Mouse (Mus musculus): ENCODE data around the gene Cmtm4. TPM values are rescaled to one million over a fixed set of nuclear protein-coding genes. Genes with fewer than 3 reads are reported as not detected.

Cmtm4 gene
- polyA plus RNA-seq, 1 experiment, result 25.6 TPM

GRCm38 (mm10) chr8:104340233-104341105 lies 55.1 kb downstream of the Cmtm4 start:
- Histone ChIP-seq H3K4me3 (ENCODE audit: low read depth, low read length) (peak overlapping the region; percentile 69), H3K36me3 (ENCODE audit: control insufficient read depth, insufficient read depth, low read length) (no peaks in the 10 kb centered on the region), H3K27me3 (ENCODE audit: control insufficient read depth, insufficient read depth, low read length) (no peaks in the 10 kb centered on the region; the same call in 1 of the 2 replicates), H3K27ac (ENCODE audit: insufficient read depth, low read depth, low read length) (peak overlapping the region; percentile 63), H3K4me1 (ENCODE audit: control insufficient read depth, insufficient read depth, insufficient read length, low read length) (peaks cover 4% of the 10 kb centered on the region; the same call in 1 of the 2 replicates)
- peak; percentile 47; the same call in 1 of the 2 replicates for TF ChIP-seq CTCF (IDR thresholded peaks at IDR 0.05; ENCODE audit: extremely low read depth, insufficient read length, insufficient replicate concordance, low read depth, low read length)
- TF ChIP-seq POLR2A (IDR thresholded peaks at IDR 0.05; ENCODE audit: low read depth, low read length), result peak; percentile 45; the same call in 1 of the 2 replicates
- under 1% methylated on average over 53 of the region's 54 CpGs for WGBS

DNA sequence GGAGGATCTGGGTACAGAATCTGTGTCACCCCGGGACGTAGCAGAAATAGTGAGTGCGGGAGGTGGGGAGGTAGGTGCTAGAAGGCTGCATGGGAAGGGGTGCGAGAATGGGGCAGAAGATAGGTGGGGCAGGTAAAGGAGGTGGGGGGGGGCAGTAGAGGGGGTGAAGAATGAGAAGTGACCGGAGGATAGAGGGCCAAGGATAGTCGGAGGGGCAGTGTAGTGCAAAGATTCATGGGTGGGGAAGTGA lies 55.7 kb downstream of the Cmtm4 start:
- TF ChIP-seq POLR2A (IDR thresholded peaks at IDR 0.05; ENCODE audit: low read depth, low read length) (no peak), CTCF (IDR thresholded peaks at IDR 0.05; ENCODE audit: extremely low read depth, insufficient read length, insufficient replicate concordance, low read depth, low read length) (no peak)
- Histone ChIP-seq H3K4me3 (ENCODE audit: low read depth, low read length) (peak overlapping the region; percentile 69), H3K27ac (ENCODE audit: insufficient read depth, low read depth, low read length) (no peak overlapping the region), H3K36me3 (ENCODE audit: control insufficient read depth, insufficient read depth, low read length) (no peaks in the 10 kb centered on the region), H3K27me3 (ENCODE audit: control insufficient read depth, insufficient read depth, low read length) (no peaks in the 10 kb centered on the region; the same call in 1 of the 2 replicates), H3K4me1 (ENCODE audit: control insufficient read depth, insufficient read depth, insufficient read length, low read length) (peaks cover 4% of the 10 kb centered on the region; the same call in 1 of the 2 replicates)
- 7% methylated on average over 6 of the region's 6 CpGs for WGBS

DNA sequence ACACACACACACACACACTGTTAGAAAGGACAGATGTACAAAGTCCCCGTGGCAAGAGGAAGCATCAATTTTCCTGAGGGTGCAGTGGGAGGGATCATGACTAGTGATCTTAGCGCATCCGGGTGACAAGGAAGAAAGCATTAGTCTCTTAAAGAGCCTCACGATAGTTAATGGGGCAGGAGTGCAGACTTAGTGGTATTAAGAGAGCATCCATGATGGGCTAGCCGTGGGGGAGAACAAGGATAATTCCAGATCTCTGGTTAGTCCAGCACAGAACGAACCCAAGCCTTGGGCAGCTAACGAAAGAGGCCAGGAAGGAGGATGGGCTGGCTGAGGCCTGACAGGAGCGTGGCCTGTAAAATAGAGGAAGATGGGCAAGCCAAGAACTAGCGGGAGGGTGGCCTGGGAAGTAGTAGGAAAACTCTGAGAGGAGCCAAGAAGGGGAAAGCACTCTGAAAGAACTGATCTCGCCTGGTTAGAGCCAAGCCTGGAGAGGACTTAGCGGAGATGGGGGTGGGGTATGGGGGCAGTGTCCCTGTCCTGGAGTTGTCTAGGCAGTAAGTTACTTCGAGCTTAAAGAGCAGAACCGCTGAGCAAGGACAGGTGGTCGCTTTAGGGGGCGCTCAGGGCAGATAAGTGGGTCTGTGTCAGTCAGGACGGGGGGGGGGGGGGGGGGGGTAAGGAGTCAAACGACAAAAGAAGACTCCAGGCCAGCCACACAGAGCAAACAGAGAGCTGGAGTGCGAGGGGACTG lies 56.2 kb downstream of the Cmtm4 start, which contains the start of gene Cmtm3:
TSS of gene Cmtm3 (plus strand) at position 182 of the 754 bp plus-strand sequence.
- Histone ChIP-seq H3K27ac (ENCODE audit: insufficient read depth, low read depth, low read length) (peak within 1 kb of the TSS; percentile 63), H3K27me3 (ENCODE audit: control insufficient read depth, insufficient read depth, low read length) (no peaks in the 10 kb centered on the region; the same call in 1 of the 2 replicates), H3K4me3 (ENCODE audit: low read depth, low read length) (peak within 1 kb of the TSS; percentile 69), H3K36me3 (ENCODE audit: control insufficient read depth, insufficient read depth, low read length) (no peaks in the 10 kb centered on the region), H3K4me1 (ENCODE audit: control insufficient read depth, insufficient read depth, insufficient read length, low read length) (peaks cover 4% of the 10 kb centered on the region; the same call in 1 of the 2 replicates)
- WGBS, result 21% methylated on average over 18 of the region's 18 CpGs
- no peak for TF ChIP-seq POLR2A (IDR thresholded peaks at IDR 0.05; ENCODE audit: low read depth, low read length)

DNA sequence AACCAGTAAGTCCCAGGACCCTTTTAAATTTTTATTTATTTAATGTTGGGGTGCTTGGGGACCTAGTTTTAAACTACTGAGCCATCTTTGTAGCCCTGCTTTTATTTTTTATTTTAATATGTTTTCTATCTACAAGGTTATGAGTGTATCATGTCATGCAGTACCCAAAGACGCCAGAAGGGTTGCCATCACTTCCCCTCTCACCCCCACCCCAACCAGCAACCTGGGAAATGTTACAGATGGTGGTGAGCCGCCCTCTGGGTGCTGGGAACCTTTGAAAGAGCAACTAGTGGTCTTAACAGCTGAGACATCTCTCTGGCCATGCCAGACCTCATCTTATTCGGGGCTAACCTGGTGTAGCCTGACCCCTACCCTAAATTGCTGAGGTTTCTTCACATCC lies 57.7 kb downstream of the Cmtm4 start:
- peaks cover 4% of the 10 kb centered on the region; the same call in 1 of the 2 replicates for H3K4me1 ChIP-seq (ENCODE audit: control insufficient read depth, insufficient read depth, insufficient read length, low read length)
- TF ChIP-seq POLR2A (IDR thresholded peaks at IDR 0.05; ENCODE audit: low read depth, low read length) (no peak), CTCF (IDR thresholded peaks at IDR 0.05; ENCODE audit: extremely low read depth, insufficient read length, insufficient replicate concordance, low read depth, low read length) (peak; percentile 10; the same call in 1 of the 2 replicates)
- H3K27ac ChIP-seq (ENCODE audit: insufficient read depth, low read depth, low read length), result no peak overlapping the region
- H3K4me3 ChIP-seq (ENCODE audit: low read depth, low read length), result no peak overlapping the region
- no peaks in the 10 kb centered on the region for H3K36me3 ChIP-seq (ENCODE audit: control insufficient read depth, insufficient read depth, low read length)
- no peaks in the 10 kb centered on the region; the same call in 1 of the 2 replicates for H3K27me3 ChIP-seq (ENCODE audit: control insufficient read depth, insufficient read depth, low read length)
- 61% methylated on average over 3 of the region's 3 CpGs for WGBS

GRCm38 (mm10) chr8:104336806-104337205 lies 58.8 kb downstream of the Cmtm4 start:
- H3K4me1 ChIP-seq (ENCODE audit: control insufficient read depth, insufficient read depth, insufficient read length, low read length), result peaks cover 4% of the 10 kb centered on the region; the same call in 1 of the 2 replicates
- no peaks in the 10 kb centered on the region for H3K36me3 ChIP-seq (ENCODE audit: control insufficient read depth, insufficient read depth, low read length)
- H3K27ac ChIP-seq (ENCODE audit: insufficient read depth, low read depth, low read length), result no peak overlapping the region
- TF ChIP-seq CTCF (IDR thresholded peaks at IDR 0.05; ENCODE audit: extremely low read depth, insufficient read length, insufficient replicate concordance, low read depth, low read length), result no peak
- H3K4me3 ChIP-seq (ENCODE audit: low read depth, low read length), result no peak overlapping the region
- 79% methylated on average over 1 of the region's 1 CpGs for WGBS
- H3K27me3 ChIP-seq (ENCODE audit: control insufficient read depth, insufficient read depth, low read length), result no peaks in the 10 kb centered on the region; the same call in 1 of the 2 replicates

DNA sequence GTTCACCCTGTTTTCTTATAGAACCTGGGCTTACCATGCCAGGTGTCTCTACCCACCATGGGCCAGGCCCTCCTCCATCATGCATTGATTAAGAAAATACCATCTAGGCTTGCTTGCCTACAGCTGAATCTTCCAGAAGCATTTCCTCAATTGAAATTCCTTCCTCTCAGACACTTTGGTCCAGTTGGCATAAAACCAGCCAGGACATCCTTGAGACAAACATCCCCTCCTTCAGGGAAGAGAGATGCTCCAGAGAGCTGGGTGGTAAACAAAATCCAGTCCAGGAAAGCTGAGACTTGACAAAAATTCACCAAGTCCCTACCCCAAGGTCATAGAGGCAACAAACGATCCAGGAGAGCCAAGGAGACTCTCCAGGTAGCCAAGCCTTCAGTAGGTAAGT lies 61.4 kb downstream of the Cmtm4 start:
- WGBS, result 69% methylated on average over 1 of the region's 1 CpGs
- Histone ChIP-seq H3K4me3 (ENCODE audit: low read depth, low read length) (no peak overlapping the region), H3K4me1 (ENCODE audit: control insufficient read depth, insufficient read depth, insufficient read length, low read length) (no peaks in the 10 kb centered on the region), H3K27me3 (ENCODE audit: control insufficient read depth, insufficient read depth, low read length) (no peaks in the 10 kb centered on the region), H3K36me3 (ENCODE audit: control insufficient read depth, insufficient read depth, low read length) (no peaks in the 10 kb centered on the region), H3K27ac (ENCODE audit: insufficient read depth, low read depth, low read length) (no peak overlapping the region)
- TF ChIP-seq CTCF (IDR thresholded peaks at IDR 0.05; ENCODE audit: extremely low read depth, insufficient read length, insufficient replicate concordance, low read depth, low read length), result no peak
- no peak for TF ChIP-seq POLR2A (IDR thresholded peaks at IDR 0.05; ENCODE audit: low read depth, low read length)

DNA sequence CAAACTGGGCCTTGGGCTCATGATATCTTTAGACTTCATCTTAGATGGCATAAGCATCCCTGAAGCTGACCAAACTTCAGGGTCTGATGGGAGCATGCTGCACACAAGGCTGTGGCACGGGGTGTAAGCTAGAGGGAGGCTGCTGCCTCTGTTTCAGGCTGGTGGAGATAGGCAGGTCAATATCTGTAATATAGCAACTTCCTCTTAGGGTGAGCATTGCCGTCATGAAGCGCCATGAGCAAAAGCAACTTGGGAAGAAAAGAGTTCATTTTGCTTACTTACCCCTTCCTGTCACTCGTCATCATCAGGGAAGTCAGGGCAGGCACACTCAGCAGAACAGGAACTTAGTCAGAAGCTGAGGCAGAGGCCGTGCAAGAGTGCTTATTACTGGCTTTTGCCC lies 61.8 kb downstream of the Cmtm4 start:
- no peaks in the 10 kb centered on the region for H3K36me3 ChIP-seq (ENCODE audit: control insufficient read depth, insufficient read depth, low read length)
- H3K27ac ChIP-seq (ENCODE audit: insufficient read depth, low read depth, low read length), result no peak overlapping the region
- H3K27me3 ChIP-seq (ENCODE audit: control insufficient read depth, insufficient read depth, low read length), result no peaks in the 10 kb centered on the region
- 53% methylated on average over 5 of the region's 5 CpGs for WGBS
- H3K4me3 ChIP-seq (ENCODE audit: low read depth, low read length), result no peak overlapping the region
- no peaks in the 10 kb centered on the region for H3K4me1 ChIP-seq (ENCODE audit: control insufficient read depth, insufficient read depth, insufficient read length, low read length)
- no peak for TF ChIP-seq CTCF (IDR thresholded peaks at IDR 0.05; ENCODE audit: extremely low read depth, insufficient read length, insufficient replicate concordance, low read depth, low read length)
- no peak for TF ChIP-seq POLR2A (IDR thresholded peaks at IDR 0.05; ENCODE audit: low read depth, low read length)
